Mouse (Mus musculus) ovary, postnatal 10 days (tissue): ENCODE measurements around the gene Ccdc141.
"Not testable (repeated sequence)": the region's sequence is repeated elsewhere in the genome, so short reads cannot be mapped to it uniquely, and the experiment has no call there.

Experiments
- DNase-seq: peaks from one replicate; pipeline ENCODE4 v3.0.0; 2022; ENCODE audit warnings: low spot score

Ccdc141 gene

GRCm38 (mm10) chr2:77059596-77059995 lies 110.8 kb downstream of the Ccdc141 start:
- DNase-seq, result no peak

- DNase-seq, result no peak
Observed at GRCm38 (mm10) chr2:77056367-77056766, 114.1 kb downstream of the Ccdc141 start.

GRCm38 (mm10) chr2:77042912-77043311 lies 127.5 kb downstream of the Ccdc141 start:
- DNase-seq, result no peak

GRCm38 (mm10) chr2:77039683-77040082 lies 130.8 kb downstream of the Ccdc141 start:
- no peak for DNase-seq

GRCm38 (mm10) chr2:77039281-77039680 lies 131.2 kb downstream of the Ccdc141 start:
- no peak for DNase-seq

GRCm38 (mm10) chr2:77037211-77037610 lies 133.2 kb downstream of the Ccdc141 start:
- DNase-seq, result no peak

- no peak for DNase-seq
Observed at GRCm38 (mm10) chr2:77034112-77034511, 136.3 kb downstream of the Ccdc141 start.

GRCm38 (mm10) chr2:77033322-77034060 lies 136.9 kb downstream of the Ccdc141 start:
- DNase-seq, result no peak

- DNase-seq, result no peak
Observed at GRCm38 (mm10) chr2:77020649-77021048, 149.8 kb downstream of the Ccdc141 start.

- DNase-seq, result no peak
Observed at GRCm38 (mm10) chr2:77017735-77018134, 152.7 kb downstream of the Ccdc141 start.

GRCm38 (mm10) chr2:77013449-77013848 lies 157.0 kb downstream of the Ccdc141 start:
- not testable (repeated sequence) for DNase-seq

- DNase-seq, result no peak
Observed at GRCm38 (mm10) chr2:77011981-77012380, 158.5 kb downstream of the Ccdc141 start.

- DNase-seq, result no peak
Observed at GRCm38 (mm10) chr2:77007015-77007414, 163.4 kb downstream of the Ccdc141 start.

GRCm38 (mm10) chr2:77003148-77003547 lies 167.3 kb downstream of the Ccdc141 start:
- no peak for DNase-seq

- no peak for DNase-seq
Observed at GRCm38 (mm10) chr2:76998351-76998750, 172.1 kb downstream of the Ccdc141 start.

GRCm38 (mm10) chr2:76992493-76993201 lies 177.8 kb downstream of the Ccdc141 start:
- no peak for DNase-seq

- no peak for DNase-seq
Observed at GRCm38 (mm10) chr2:76987317-76987716, 183.1 kb downstream of the Ccdc141 start.

- DNase-seq, result no peak
Observed at GRCm38 (mm10) chr2:76984384-76984783, 186.1 kb downstream of the Ccdc141 start.

- no peak for DNase-seq
Observed at GRCm38 (mm10) chr2:76983601-76984000, 186.8 kb downstream of the Ccdc141 start.

GRCm38 (mm10) chr2:76982391-76983145 lies 187.9 kb downstream of the Ccdc141 start, which contains the start of gene Ttn:
TSS of gene Ttn (minus strand) at chr2:76982547.
- no peak for DNase-seq

- DNase-seq, result no peak
Observed at GRCm38 (mm10) chr2:76981717-76982116, 188.7 kb downstream of the Ccdc141 start.

- DNase-seq, result no peak
Observed at GRCm38 (mm10) chr2:76980146-76980545, 190.3 kb downstream of the Ccdc141 start.

GRCm38 (mm10) chr2:76977650-76978049 lies 192.8 kb downstream of the Ccdc141 start:
- DNase-seq, result no peak
